Mouse (Mus musculus) kidney, postnatal 0 days (tissue): Measurements from ENCODE around the gene Cort. TPM values are rescaled to one million over a fixed set of nuclear protein-coding genes. Genes with fewer than 3 reads are reported as not detected.
"Not testable (repeated sequence)": the region's sequence is repeated elsewhere in the genome, so short reads cannot be mapped to it uniquely, and the experiment has no call there.

Source experiments
- ATAC-seq: fragments of 200-750 bp; cut with Nextera tagmentation; replicated peaks from 2 replicates; pipeline ENCODE4 v1.8.0; 2017; ENCODE audit warnings: low read depth, moderate number of reproducible peaks, moderate TSS enrichment, moderate library complexity; ENCODE audit not compliant: low FRiP score
- DNase-seq: peaks from one replicate; pipeline ENCODE4 v3.0.0-alpha.2; 2016; ENCODE audit warnings: low spot score
- H3K27ac ChIP-seq: fragments of 300-500 bp; sonication (generic); 2 replicates; pipeline ENCODE4 v1.5.1; 2014; ENCODE audit warnings: mild to moderate bottlenecking
- H3K27me3 ChIP-seq: fragments of 300-500 bp; sonication (generic); 2 replicates; pipeline ENCODE4 v1.6.1; 2014; ENCODE audit warnings: low read length, mixed read lengths; ENCODE audit not compliant: insufficient read depth
- H3K36me3 ChIP-seq: fragments of 300-500 bp; sonication (generic); 2 replicates; pipeline ENCODE4 v1.6.1; 2014; ENCODE audit warnings: low read length, mixed read lengths; ENCODE audit not compliant: insufficient read depth
- H3K4me1 ChIP-seq: fragments of 300-500 bp; sonication (generic); replicated peaks from 2 replicates; pipeline ENCODE4 v1.6.1; 2014; ENCODE audit warnings: antibody characterized with exemption, low read length, mixed read lengths; ENCODE audit not compliant: insufficient read depth
- H3K4me2 ChIP-seq: fragments of 300-500 bp; sonication (generic); 2 replicates; pipeline ENCODE4 v1.6.1; 2014; ENCODE audit warnings: mild to moderate bottlenecking, low read length, moderate library complexity, mixed read lengths
- H3K4me3 ChIP-seq: fragments of 300-500 bp; sonication (generic); replicated peaks from 2 replicates; pipeline ENCODE4 v1.5.1; 2014; ENCODE audit warnings: low read depth, low read length
- H3K9ac ChIP-seq: fragments of 300-500 bp; sonication (generic); 2 replicates; pipeline ENCODE4 v1.6.1; 2014; ENCODE audit warnings: low read depth, low read length
- H3K9me3 ChIP-seq: fragments of 300-500 bp; sonication (generic); replicated peaks from 2 replicates; pipeline ENCODE4 v1.6.1; 2016; ENCODE audit warnings: low read length, inconsistent platforms, mixed read lengths
- CTCF ChIP-seq: IDR thresholded peaks from 2 replicates; pipeline ENCODE4 v1.5.1; 2016; ENCODE audit warnings: antibody characterized with exemption, low read depth, mild to moderate bottlenecking, moderate library complexity
- WGBS: fragments of 180-500 bp; shearing (Covaris S2); extraction: QIAGEN DNeasy Blood & Tissue Kit; methylation state at CpG from one replicate; pipeline ENCODE4 v1.1.7; 2014; 5-methylcytosine and 5-hydroxymethylcytosine counted together
- polyA plus RNA-seq: library from polyadenylated mRNA; unstranded; fragments of >200 nt; fragmentation: Nextera tagmentation; extraction: Ambion mirVana; gene quantifications from 2 replicates; pipeline ENCODE4 v1.2.1, GENCODE M21; 2015

The Cort gene
- 0.18 TPM in 1 of 2 replicates, not detected in the other for polyA plus RNA-seq

GRCm38 (mm10) chr4:149126663-149127062 lies at the start of gene Cort:
Cort (minus strand) TSS chr4:149126763.
- TF ChIP-seq CTCF = no peak
- DNase-seq (no peak), ATAC-seq (no peak)
- Histone ChIP-seq H3K9ac (no peak within 1 kb of the TSS), H3K36me3 (no peaks in the 10 kb centered on the region), H3K4me2 (no peak within 1 kb of the TSS), H3K4me3 (no peak within 1 kb of the TSS), H3K9me3 (no peaks in the 10 kb centered on the region), H3K27me3 (no peaks in the 10 kb centered on the region), H3K27ac (no peak within 1 kb of the TSS), H3K4me1 (no peaks in the 10 kb centered on the region)
- WGBS = 76% methylated on average over 11 of the region's 11 CpGs

GRCm38 (mm10) chr4:149173661-149174060 lies 47.1 kb upstream of the Cort start:
- no peak for TF ChIP-seq CTCF
- Histone ChIP-seq H3K27me3 (no peaks in the 10 kb centered on the region), H3K4me2 (no peak overlapping the region), H3K9ac (no peak overlapping the region), H3K4me1 (no peaks in the 10 kb centered on the region), H3K36me3 (no peaks in the 10 kb centered on the region), H3K9me3 (no peaks in the 10 kb centered on the region), H3K27ac (no peak overlapping the region), H3K4me3 (no peak overlapping the region)
- WGBS = 90% methylated on average over 6 of the region's 6 CpGs
- DNase-seq = no peak
- ATAC-seq = no peak

- Histone ChIP-seq H3K4me2 (no peak overlapping the region), H3K27ac (no peak overlapping the region), H3K9ac (no peak overlapping the region), H3K27me3 (no peaks in the 10 kb centered on the region), H3K36me3 (no peaks in the 10 kb centered on the region), H3K9me3 (no peaks in the 10 kb centered on the region), H3K4me3 (no peak overlapping the region), H3K4me1 (no peaks in the 10 kb centered on the region)
- no peak for DNase-seq
- TF ChIP-seq CTCF = no peak
- ATAC-seq = no peak
- 48% methylated on average over 2 of the region's 2 CpGs for WGBS
Measured at GRCm38 (mm10) chr4:149172666-149173065, 46.1 kb upstream of the Cort start.

GRCm38 (mm10) chr4:149172083-149172482 lies 45.5 kb upstream of the Cort start:
- H3K36me3 ChIP-seq = no peaks in the 10 kb centered on the region
- no peaks in the 10 kb centered on the region for H3K4me1 ChIP-seq
- H3K9ac ChIP-seq = no peak overlapping the region
- 0 out of 2 replicates have a peak, but pooled peaks have one; percentile 11 for TF ChIP-seq CTCF
- H3K27ac ChIP-seq = no peak overlapping the region
- no peak for DNase-seq
- WGBS = 85% methylated on average over 5 of the region's 5 CpGs
- no peak overlapping the region for H3K4me3 ChIP-seq
- H3K4me2 ChIP-seq = no peak overlapping the region
- no peaks in the 10 kb centered on the region for H3K9me3 ChIP-seq
- no peaks in the 10 kb centered on the region for H3K27me3 ChIP-seq
- no peak for ATAC-seq

- ATAC-seq (no peak), DNase-seq (no peak)
- H3K9ac ChIP-seq = no peak overlapping the region
- H3K4me1 ChIP-seq = no peaks in the 10 kb centered on the region
- H3K4me2 ChIP-seq = no peak overlapping the region
- no peak overlapping the region for H3K27ac ChIP-seq
- H3K27me3 ChIP-seq = no peaks in the 10 kb centered on the region
- no peaks in the 10 kb centered on the region for H3K9me3 ChIP-seq
- TF ChIP-seq CTCF = no peak
- no peaks in the 10 kb centered on the region for H3K36me3 ChIP-seq
- WGBS = 53% methylated on average over 5 of the region's 5 CpGs
- no peak overlapping the region for H3K4me3 ChIP-seq
Measured at GRCm38 (mm10) chr4:149171581-149171981, 45.0 kb upstream of the Cort start.

- peaks cover 4% of the 10 kb centered on the region; the same call in 1 of the 2 replicates for H3K4me1 ChIP-seq
- H3K9ac ChIP-seq = no peak overlapping the region
- DNase-seq (peak; percentile 43), ATAC-seq (no peak)
- no peaks in the 10 kb centered on the region for H3K36me3 ChIP-seq
- H3K4me2 ChIP-seq = no peak overlapping the region
- H3K27ac ChIP-seq = peak overlapping the region; percentile 38; the same call in 1 of the 2 replicates
- H3K9me3 ChIP-seq = no peaks in the 10 kb centered on the region
- H3K4me3 ChIP-seq = no peak overlapping the region
- no peak for TF ChIP-seq CTCF
- no peaks in the 10 kb centered on the region for H3K27me3 ChIP-seq
- 56% methylated on average over 7 of the region's 7 CpGs for WGBS
Measured at GRCm38 (mm10) chr4:149170394-149170931, 43.9 kb upstream of the Cort start.

- not testable (repeated sequence) for DNase-seq, H3K9ac ChIP-seq, H3K36me3 ChIP-seq, H3K4me2 ChIP-seq, H3K27me3 ChIP-seq, ATAC-seq, H3K4me1 ChIP-seq, H3K9me3 ChIP-seq, H3K4me3 ChIP-seq
- H3K27ac ChIP-seq = peak overlapping the region; percentile 38; the same call in 1 of the 2 replicates
- 85% methylated on average over 6 of the region's 8 CpGs for WGBS
Measured at GRCm38 (mm10) chr4:149169926-149170325, 43.4 kb upstream of the Cort start.
